Mouse (Mus musculus) erythroblast, embryonic 14.5 days (primary cell): ENCODE data around the gene Xylt1. TPM values are rescaled to one million over a fixed set of nuclear protein-coding genes. Genes with fewer than 3 reads are reported as not detected.

Experiments used
- H3K27me3 ChIP-seq: 2 replicates; pipeline ENCODE4 v1.6.1; 2012; ENCODE audit warnings: inconsistent platforms; ENCODE audit not compliant: control insufficient read depth
- H3K36me3 ChIP-seq: 2 replicates; pipeline ENCODE4 v1.6.1; 2012; ENCODE audit warnings: mild to moderate bottlenecking, inconsistent platforms; ENCODE audit not compliant: control insufficient read depth
- H3K4me1 ChIP-seq: 2 replicates; pipeline ENCODE4 v1.6.1; 2012; ENCODE audit warnings: inconsistent platforms; ENCODE audit not compliant: control insufficient read depth
- H3K4me3 ChIP-seq: replicated peaks from 2 replicates; pipeline ENCODE3; 2012; ENCODE audit warnings: moderate library complexity, mild to moderate bottlenecking, inconsistent platforms
- H3K9me3 ChIP-seq: 2 replicates; pipeline ENCODE4 v1.6.1; 2012; ENCODE audit warnings: low read length, inconsistent platforms, mixed read lengths; ENCODE audit not compliant: control insufficient read depth
- GATA1 ChIP-seq: IDR thresholded peaks from 2 replicates; pipeline ENCODE4 v1.6.1; 2012; ENCODE audit warnings: low read length, inconsistent platforms, mixed read lengths
- TAL1 ChIP-seq: IDR thresholded peaks from 3 replicates; pipeline ENCODE4 v1.6.1; 2012; ENCODE audit warnings: low read length, inconsistent platforms, mixed read lengths
- polyA plus RNA-seq: library from polyadenylated mRNA; stranded (reverse); fragments of >175 nt; gene quantifications from 2 replicates; pipeline ENCODE4 v1.2.3, GENCODE M21; 2012

Xylt1 gene
- polyA plus RNA-seq, 1 experiment, result 0.01 TPM

- Histone ChIP-seq H3K4me3 (no peak overlapping the region), H3K4me1 (no peaks in the 10 kb centered on the region), H3K27me3 (no peaks in the 10 kb centered on the region), H3K9me3 (no peaks in the 10 kb centered on the region), H3K36me3 (no peaks in the 10 kb centered on the region)
- TF ChIP-seq TAL1 (no peak), GATA1 (no peak)
Measured at GRCm38 (mm10) chr7:117481404-117481803, 100.6 kb downstream of the Xylt1 start.

DNA sequence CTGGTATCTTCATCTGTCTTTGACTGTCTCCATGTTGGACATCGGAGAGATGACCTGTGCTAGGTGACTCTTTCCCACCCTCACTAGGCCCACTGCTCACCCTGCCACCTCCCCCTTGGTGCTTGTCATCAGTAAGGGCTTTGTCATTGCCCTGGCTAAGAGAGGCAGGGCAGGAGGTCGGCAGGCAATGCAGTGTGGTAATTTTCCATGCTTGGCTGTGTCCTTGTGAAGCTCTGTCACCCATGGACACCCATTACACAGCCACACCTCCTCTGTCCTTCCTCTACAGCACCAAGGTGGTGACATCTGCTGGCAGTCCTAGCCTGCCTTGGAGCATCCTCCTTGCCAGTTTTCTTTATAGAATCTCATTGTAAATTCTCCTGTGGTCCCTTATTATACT, 101.9 kb downstream of the Xylt1 start:
- no peaks in the 10 kb centered on the region for H3K9me3 ChIP-seq
- no peak overlapping the region for H3K4me3 ChIP-seq
- TF ChIP-seq TAL1 (no peak), GATA1 (no peak)
- H3K27me3 ChIP-seq, result no peaks in the 10 kb centered on the region
- H3K36me3 ChIP-seq, result no peaks in the 10 kb centered on the region
- H3K4me1 ChIP-seq, result no peaks in the 10 kb centered on the region

DNA sequence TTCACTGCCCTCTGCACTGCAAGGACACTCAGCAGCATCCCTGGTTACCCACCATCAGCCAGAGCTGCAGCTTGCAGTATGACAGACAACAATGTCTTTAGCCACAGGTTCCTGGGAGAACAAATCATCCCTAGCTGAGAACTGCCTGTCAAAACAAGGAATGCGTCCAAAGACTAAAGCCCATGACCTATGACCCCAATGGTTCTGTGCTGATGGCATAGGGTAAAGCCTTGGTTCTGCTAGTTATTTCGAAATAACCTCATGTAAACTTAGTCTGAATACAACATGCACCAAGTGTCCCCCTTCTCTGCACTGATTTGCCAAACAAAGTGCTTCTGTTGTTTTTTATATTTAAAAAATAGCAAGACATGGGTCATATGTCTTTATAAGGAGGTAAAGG, 103.8 kb downstream of the Xylt1 start:
- H3K36me3 ChIP-seq, result no peaks in the 10 kb centered on the region
- TF ChIP-seq TAL1, result no peak
- no peak for TF ChIP-seq GATA1
- H3K9me3 ChIP-seq, result no peaks in the 10 kb centered on the region
- H3K4me3 ChIP-seq, result no peak overlapping the region
- no peaks in the 10 kb centered on the region for H3K27me3 ChIP-seq
- H3K4me1 ChIP-seq, result no peaks in the 10 kb centered on the region

- no peaks in the 10 kb centered on the region for H3K36me3 ChIP-seq
- TF ChIP-seq TAL1 (no peak), GATA1 (no peak)
- no peaks in the 10 kb centered on the region for H3K9me3 ChIP-seq
- no peaks in the 10 kb centered on the region for H3K4me1 ChIP-seq
- no peaks in the 10 kb centered on the region for H3K27me3 ChIP-seq
- H3K4me3 ChIP-seq, result no peak overlapping the region
Measured at GRCm38 (mm10) chr7:117484989-117485536, 104.3 kb downstream of the Xylt1 start.

DNA sequence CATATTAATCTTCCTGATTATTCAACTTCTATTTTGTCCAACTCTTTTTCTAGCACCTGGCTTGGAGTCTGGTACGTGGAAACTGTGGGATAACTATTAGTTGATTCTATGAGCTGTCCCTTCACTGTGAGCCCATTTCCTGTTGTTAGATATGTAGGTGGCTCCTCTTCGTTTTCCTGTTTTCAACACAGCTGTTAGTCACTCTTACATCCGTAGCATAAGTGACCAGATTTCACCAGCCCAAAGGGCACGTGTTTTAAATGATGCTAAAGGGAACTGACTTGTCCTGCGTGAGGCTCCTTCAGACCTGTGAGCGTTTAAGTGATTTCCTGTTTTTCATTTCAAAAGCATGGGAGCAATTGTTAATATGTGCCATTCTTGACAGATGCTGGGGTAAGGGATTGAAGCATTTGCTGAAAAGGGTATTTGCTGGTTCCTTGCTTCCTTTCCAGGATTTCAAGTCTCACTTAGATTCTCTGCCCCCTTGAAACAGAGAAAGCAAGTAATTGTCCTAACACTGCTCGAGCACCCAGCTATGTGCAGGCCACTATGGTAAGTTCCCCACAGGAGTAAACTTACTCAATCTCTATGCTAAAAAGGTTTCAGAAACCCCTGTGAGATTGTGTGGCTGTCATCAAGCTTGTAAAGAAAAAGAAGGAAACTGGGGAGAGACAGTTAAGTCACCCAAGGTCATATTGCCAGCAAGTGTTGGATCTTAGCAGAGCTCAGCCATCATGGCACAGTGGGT, 105.8 kb downstream of the Xylt1 start:
- Histone ChIP-seq H3K27me3 (no peaks in the 10 kb centered on the region), H3K36me3 (no peaks in the 10 kb centered on the region)

DNA sequence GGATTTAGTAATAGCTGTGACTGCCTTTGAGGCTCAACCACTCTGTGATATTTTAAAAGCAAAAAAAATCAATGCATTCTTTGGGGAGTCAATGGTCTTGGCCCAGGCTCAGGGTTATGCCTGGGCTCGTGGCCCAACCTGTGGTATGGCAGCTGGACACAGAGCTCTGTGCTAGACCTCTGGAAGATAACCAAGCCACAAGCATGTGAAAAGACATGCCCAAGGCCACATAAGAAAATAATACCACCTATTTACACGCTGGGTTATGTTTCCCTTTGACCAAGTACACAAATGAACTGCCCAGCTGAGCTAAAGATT, 106.4 kb downstream of the Xylt1 start:
- TF ChIP-seq TAL1 (no peak), GATA1 (no peak)
- no peaks in the 10 kb centered on the region for H3K36me3 ChIP-seq
- H3K9me3 ChIP-seq, result no peaks in the 10 kb centered on the region

More for the DNA sequence above, 105.8 kb downstream of the Xylt1 start:
- H3K9me3 ChIP-seq, result no peaks in the 10 kb centered on the region
- no peaks in the 10 kb centered on the region for H3K4me1 ChIP-seq
- TF ChIP-seq TAL1 (no peak), GATA1 (no peak)
- H3K4me3 ChIP-seq, result no peak overlapping the region

DNA sequence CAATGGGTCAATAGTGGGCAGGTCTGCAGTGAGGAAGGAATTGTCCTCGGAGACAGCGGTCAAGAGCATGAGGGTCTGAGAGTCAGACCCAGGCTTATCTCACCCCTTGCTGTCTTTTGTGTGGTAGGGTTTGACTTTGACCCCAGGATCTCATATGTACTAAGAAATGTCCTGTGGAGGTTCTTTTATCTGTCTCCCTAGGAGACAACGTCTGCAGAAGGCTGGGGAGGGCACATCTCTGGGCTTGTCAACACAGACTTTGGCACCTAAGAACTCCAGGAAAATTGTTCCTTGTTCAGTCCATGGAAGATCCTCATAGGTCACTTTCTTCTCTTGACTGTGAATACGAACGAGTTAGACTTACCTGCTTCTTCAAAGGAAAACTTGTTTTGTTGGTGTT, 109.2 kb downstream of the Xylt1 start:
- H3K9me3 ChIP-seq, result no peaks in the 10 kb centered on the region
- no peak overlapping the region for H3K4me3 ChIP-seq

More for the DNA sequence above, 106.4 kb downstream of the Xylt1 start:
- Histone ChIP-seq H3K4me1 (no peaks in the 10 kb centered on the region), H3K4me3 (no peak overlapping the region), H3K27me3 (no peaks in the 10 kb centered on the region)

GRCm38 (mm10) chr7:117490500-117491205, 109.9 kb downstream of the Xylt1 start:
- Histone ChIP-seq H3K4me1 (no peaks in the 10 kb centered on the region), H3K4me3 (no peak overlapping the region), H3K36me3 (no peaks in the 10 kb centered on the region), H3K9me3 (no peaks in the 10 kb centered on the region), H3K27me3 (no peaks in the 10 kb centered on the region)
- TF ChIP-seq TAL1, result no peak
- no peak for TF ChIP-seq GATA1

More for the DNA sequence above, 109.2 kb downstream of the Xylt1 start:
- Histone ChIP-seq H3K27me3 (no peaks in the 10 kb centered on the region), H3K4me1 (no peaks in the 10 kb centered on the region), H3K36me3 (no peaks in the 10 kb centered on the region)
- TF ChIP-seq GATA1 (no peak), TAL1 (no peak)

- no peak overlapping the region for H3K4me3 ChIP-seq
- TF ChIP-seq TAL1, result no peak
- TF ChIP-seq GATA1, result no peak
- H3K9me3 ChIP-seq, result no peaks in the 10 kb centered on the region
- no peaks in the 10 kb centered on the region for H3K27me3 ChIP-seq
- H3K36me3 ChIP-seq, result no peaks in the 10 kb centered on the region
- H3K4me1 ChIP-seq, result no peaks in the 10 kb centered on the region
Measured at GRCm38 (mm10) chr7:117491495-117491894, 110.7 kb downstream of the Xylt1 start.
